Mouse (Mus musculus) urinary bladder, adult 18-20 months (tissue): ENCODE results near the gene Sdhaf3.
"Not testable (repeated sequence)": the region's sequence is repeated elsewhere in the genome, so short reads cannot be mapped to it uniquely, and the experiment has no call there.

ENCODE experiments used
- DNase-seq, 2 experiments: peaks; one replicate each; pipeline ENCODE4 v3.0.0; 2022; ENCODE audit warnings: low spot score in 2 of 2, mixed read lengths in 2 of 2

The Sdhaf3 gene

GRCm38 (mm10) chr6:6955764-6956561 is at the start of gene Sdhaf3:
Gene Sdhaf3 (plus strand): TSS chr6:6956004.
- peak; percentile 94 to 96 for DNase-seq

DNA sequence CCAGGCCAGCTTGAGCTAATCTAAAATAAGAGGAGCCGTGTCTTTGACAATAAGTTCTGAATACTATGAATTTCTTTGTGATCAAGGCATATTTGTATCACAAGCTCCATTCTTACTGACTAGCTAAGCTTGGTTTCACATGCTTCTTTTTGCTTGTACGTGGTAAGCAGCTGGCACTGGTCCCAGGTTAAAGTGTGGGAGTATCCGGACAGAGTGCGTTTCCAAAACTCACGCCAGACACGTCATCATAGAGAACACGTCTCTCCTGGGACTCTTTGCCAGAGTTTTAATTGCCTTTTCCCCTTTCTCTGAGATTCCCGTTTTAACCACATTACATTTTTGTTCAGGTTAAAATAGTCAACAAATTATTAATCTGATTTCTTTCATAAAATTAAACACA is 46.2 kb upstream of the Sdhaf3 start:
- peak; percentile 1 to 47 for DNase-seq

DNA sequence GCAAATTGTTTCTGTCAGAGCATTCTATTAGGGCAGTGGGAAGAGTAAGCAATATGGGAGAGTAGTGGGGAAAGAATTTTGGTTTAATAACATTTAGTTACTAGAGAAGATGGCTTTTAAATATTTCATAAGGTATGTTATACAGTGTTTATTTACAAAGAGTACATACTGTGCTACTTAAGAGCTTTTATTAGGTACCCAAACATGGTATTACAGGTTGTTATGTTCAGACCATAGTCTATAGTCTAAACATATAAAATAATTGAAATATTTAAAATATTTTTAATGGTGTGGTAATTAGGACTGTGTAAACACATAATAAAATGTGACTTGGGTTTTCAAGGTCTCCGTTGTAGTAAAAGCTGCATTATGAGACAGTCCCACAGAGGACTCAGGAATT is 41.5 kb upstream of the Sdhaf3 start:
- no peak for DNase-seq

- DNase-seq = peak in 1 of 2 experiments; percentile 7
Observed at GRCm38 (mm10) chr6:6914849-6915525, 40.8 kb upstream of the Sdhaf3 start.

DNA sequence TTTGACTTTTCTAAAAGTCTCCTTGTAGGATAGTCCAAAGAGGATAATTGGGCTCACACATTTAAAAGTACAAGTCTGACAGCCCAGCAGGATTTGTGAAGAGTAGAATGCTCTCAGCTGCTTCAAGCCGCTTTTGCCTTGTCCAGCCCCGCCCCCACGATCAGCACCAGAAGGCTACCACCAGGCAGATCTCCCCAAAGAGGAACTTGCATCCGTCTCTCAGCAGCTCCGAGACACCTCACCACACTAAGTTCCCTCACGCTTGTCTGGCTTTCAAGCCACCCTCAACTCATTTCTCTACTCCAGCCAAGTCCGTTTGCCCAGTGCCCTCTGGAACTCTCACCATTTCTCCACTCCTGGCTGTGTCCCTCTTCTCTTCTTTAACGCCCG is 40.3 kb upstream of the Sdhaf3 start:
- no peak for DNase-seq

- DNase-seq = no peak
Observed at GRCm38 (mm10) chr6:6917334-6917733, 38.5 kb upstream of the Sdhaf3 start.

- DNase-seq = no peak
Observed at GRCm38 (mm10) chr6:6925264-6925663, 30.5 kb upstream of the Sdhaf3 start.

GRCm38 (mm10) chr6:6930831-6931230 is 25.0 kb upstream of the Sdhaf3 start:
- DNase-seq = no peak

GRCm38 (mm10) chr6:6931507-6931906 is 24.3 kb upstream of the Sdhaf3 start:
- DNase-seq = no peak

DNA sequence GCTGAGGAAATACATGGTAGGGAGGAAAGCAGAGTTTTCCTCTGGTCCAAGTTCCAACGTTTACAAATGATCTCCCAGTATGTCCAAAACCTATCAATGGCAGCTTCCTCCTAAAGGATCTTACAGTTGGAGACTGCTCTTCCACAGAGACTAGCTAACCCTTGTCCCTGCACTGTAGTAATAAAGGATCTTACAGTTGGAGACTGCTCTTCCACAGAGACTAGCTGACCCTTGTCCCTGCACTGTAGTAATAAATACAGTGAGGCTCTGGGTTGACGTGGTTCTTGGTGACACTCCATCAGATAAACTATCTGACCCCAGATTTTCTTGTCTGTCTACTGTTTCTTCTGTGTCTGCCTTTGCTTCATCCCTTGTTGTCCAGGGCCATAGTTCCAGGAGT is 15.0 kb upstream of the Sdhaf3 start:
- no peak for DNase-seq

- peak in 1 of 2 experiments; percentile 4 for DNase-seq
Observed at GRCm38 (mm10) chr6:6942813-6943212, 13.0 kb upstream of the Sdhaf3 start.

DNA sequence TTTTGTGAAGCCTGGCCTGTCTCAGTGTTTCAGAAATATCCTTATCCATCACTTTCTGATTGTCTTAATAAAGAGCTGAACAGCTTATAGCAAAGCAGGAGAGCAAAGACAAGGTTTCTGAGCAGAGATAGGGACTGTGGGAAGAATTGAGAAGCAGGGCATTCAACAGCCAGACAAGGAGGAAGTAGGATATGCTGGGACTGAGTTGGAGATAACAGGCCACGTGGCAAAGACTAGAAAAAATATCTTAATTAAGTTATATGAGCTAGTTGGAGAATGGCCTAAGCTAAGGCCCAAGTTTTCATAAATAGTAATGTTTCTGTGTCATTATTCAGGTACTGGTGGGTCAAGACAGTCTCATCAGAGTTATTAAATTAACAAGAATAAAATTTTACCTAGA is 8.2 kb upstream of the Sdhaf3 start:
- DNase-seq = no peak

GRCm38 (mm10) chr6:6955395-6955763 is 425 bp upstream of the Sdhaf3 start:
- DNase-seq = no peak

- DNase-seq = not testable (repeated sequence)
Observed at GRCm38 (mm10) chr6:6959234-6959633, 3.4 kb downstream of the Sdhaf3 start.

- no peak for DNase-seq
Observed at GRCm38 (mm10) chr6:6997226-6997946, 41.6 kb downstream of the Sdhaf3 start.

GRCm38 (mm10) chr6:6997956-6998355 is 42.2 kb downstream of the Sdhaf3 start:
- no peak for DNase-seq

DNA sequence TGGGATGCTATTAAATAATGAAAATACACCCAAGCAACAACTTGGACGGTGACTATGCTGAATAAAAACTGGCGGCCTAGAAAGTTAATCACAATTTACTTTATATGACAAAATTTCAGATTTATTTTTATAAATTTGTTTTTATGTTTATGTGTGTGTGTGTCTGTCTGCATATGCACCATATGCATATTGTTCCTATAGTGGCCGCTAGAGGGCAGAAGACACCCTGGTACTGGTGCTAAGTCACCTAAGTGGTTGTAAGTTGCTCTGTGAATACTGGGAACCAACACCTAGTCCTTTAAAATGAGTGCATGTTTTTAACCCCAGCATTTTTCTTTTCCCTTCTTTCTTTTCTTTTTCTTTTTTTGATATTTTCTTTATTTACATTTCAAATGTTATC is 43.2 kb downstream of the Sdhaf3 start:
- no peak for DNase-seq

DNA sequence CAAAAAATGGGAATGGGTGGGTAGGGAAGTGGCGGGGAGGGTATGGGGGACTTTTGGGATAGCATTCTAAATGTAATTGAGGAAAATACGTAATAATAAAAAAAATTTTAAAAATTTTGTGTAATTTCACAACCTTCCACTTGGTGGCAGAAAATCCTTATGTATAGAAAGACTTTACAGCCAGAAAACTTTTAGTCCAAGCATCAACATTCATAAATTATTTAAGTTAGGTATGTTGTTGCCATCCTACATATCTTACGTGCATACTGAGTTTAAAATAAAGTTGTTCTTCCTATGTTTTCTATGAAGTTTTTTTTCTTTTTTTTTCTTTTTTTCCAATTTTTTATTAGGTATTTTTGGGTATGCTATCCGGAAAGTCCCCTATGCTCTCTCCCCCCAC is 47.3 kb downstream of the Sdhaf3 start:
- no peak for DNase-seq

DNA sequence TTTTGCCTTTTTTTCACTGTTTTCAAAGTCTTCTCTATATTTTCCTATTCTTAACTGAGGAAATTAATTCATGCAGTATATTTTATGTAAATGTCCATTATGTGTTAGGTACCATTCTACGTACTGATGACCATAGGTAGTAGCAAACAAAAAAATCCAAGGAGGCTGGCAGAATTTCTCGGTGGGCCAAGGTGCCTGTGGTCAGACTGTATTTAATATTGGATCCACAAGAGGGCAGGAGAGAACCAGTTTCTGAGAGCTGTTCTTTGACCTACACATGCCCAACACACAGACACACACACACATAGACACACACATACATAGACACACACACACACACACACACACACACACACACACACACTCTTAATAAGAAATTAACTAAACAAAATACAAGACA is 48.2 kb downstream of the Sdhaf3 start:
- DNase-seq = no peak

GRCm38 (mm10) chr6:7038087-7038486 is 82.3 kb downstream of the Sdhaf3 start:
- no peak for DNase-seq

- no peak for DNase-seq
Observed at GRCm38 (mm10) chr6:7038835-7039234, 83.0 kb downstream of the Sdhaf3 start.

DNA sequence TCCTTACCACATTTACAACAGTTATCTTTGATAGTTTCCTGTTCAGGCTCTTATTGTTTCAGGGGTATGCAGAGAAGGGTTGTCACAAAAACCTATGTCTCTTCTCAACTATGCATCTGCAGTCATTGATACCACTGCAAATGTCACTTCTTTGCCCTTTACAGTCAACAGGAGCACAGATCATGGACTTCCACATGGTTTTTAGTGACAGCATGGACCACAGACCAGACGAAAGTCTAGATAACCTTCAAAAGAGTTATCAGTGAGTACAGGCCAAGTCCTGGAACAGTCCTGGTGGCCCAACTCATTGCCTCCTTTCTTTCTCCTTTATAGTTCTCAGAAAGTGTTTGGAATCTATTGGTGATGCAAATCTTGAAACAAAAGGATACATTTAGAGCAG is 86.1 kb downstream of the Sdhaf3 start:
- DNase-seq = no peak

- no peak for DNase-seq
Observed at GRCm38 (mm10) chr6:7062819-7063218, 107.0 kb downstream of the Sdhaf3 start.
